Mouse (Mus musculus): ENCODE measurements around the gene Serpina3a. TPM values are rescaled to one million over a fixed set of nuclear protein-coding genes. Genes with fewer than 3 reads are reported as not detected.

The Serpina3a gene
- polyA plus RNA-seq, 1 experiment from 2014 or later, result not detected

DNA sequence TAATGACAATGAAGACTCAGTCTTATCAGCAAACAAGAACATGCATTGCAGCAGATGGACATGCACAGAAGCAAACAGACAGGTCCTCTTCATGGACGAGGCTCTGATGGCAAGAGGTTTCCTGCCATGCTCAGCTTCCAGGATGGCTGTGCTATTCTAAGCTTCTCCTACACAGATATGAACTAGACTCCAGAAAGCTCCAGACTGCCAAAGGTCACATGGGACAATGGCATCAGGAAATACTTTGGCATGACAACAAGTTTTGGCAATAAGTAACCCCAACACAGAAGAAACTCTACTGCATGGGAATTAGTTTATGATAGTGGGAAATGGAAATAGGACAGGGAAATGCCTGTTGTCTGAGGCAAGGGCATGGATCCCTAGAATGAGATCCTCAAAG, 30.8 kb downstream of the Serpina3a start:
- 88% methylated on average over 1 of the region's 1 CpGs for WGBS

DNA sequence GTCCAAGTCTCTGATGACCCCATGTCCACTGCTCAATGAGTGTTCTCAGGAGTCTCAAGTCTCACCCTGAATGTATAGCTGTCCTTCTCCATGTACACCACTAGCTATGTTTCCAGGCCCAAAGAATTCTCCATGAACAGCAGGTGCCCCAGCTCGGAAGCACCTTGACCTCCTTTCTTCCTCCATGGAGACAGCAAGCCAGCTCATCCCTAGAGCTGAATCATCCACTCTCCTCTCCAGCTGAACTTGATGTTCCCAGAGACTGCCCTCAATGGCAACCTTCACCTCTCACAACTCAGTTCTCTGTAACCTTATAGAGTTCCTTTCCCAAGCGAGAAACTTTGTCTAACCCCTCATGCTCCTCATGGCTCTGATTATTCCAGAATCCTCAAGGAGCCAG, 33.0 kb downstream of the Serpina3a start:
- Histone ChIP-seq H3K27me3 (ENCODE audit: control insufficient read depth, insufficient read depth, low read length) (no peaks in the 10 kb centered on the region), H3K4me1 (ENCODE audit: control insufficient read depth, insufficient read depth, low read length) (no peaks in the 10 kb centered on the region), H3K9me3 (replicated peaks; ENCODE audit: control insufficient read depth, low read length) (no peaks in the 10 kb centered on the region), H3K4me3 (ENCODE audit: low read depth, low read length) (no peak overlapping the region), H3K9ac (replicated peaks; ENCODE audit: low read length) (no peak overlapping the region), H3K27ac (replicated peaks; ENCODE audit: low read depth, low read length) (no peak overlapping the region), H3K4me2 (ENCODE audit: low read depth, low read length) (no peak overlapping the region), H3K36me3 (replicated peaks; ENCODE audit: control insufficient read depth, insufficient read depth, low read depth, low read length) (no peaks in the 10 kb centered on the region)
- WGBS, result 92% methylated on average over 2 of the region's 2 CpGs
- ATAC-seq (replicated peaks; ENCODE audit: insufficient number of reproducible peaks, low FRiP score, low TSS enrichment, low read depth), result no peak
- DNase-seq (ENCODE audit: low spot score), result no peak

More for the DNA sequence above, 30.8 kb downstream of the Serpina3a start:
- no peaks in the 10 kb centered on the region for H3K36me3 ChIP-seq (replicated peaks; ENCODE audit: control insufficient read depth, insufficient read depth, low read depth, low read length)
- ATAC-seq (replicated peaks; ENCODE audit: insufficient number of reproducible peaks, low FRiP score, low TSS enrichment, low read depth) (no peak), DNase-seq (ENCODE audit: low spot score) (no peak)
- no peaks in the 10 kb centered on the region for H3K4me1 ChIP-seq (ENCODE audit: control insufficient read depth, insufficient read depth, low read length)
- no peaks in the 10 kb centered on the region for H3K9me3 ChIP-seq (replicated peaks; ENCODE audit: control insufficient read depth, low read length)
- H3K4me3 ChIP-seq (ENCODE audit: low read depth, low read length), result no peak overlapping the region
- H3K27ac ChIP-seq (replicated peaks; ENCODE audit: low read depth, low read length), result no peak overlapping the region
- H3K27me3 ChIP-seq (ENCODE audit: control insufficient read depth, insufficient read depth, low read length), result no peaks in the 10 kb centered on the region
- no peak overlapping the region for H3K9ac ChIP-seq (replicated peaks; ENCODE audit: low read length)
- no peak overlapping the region for H3K4me2 ChIP-seq (ENCODE audit: low read depth, low read length)

DNA sequence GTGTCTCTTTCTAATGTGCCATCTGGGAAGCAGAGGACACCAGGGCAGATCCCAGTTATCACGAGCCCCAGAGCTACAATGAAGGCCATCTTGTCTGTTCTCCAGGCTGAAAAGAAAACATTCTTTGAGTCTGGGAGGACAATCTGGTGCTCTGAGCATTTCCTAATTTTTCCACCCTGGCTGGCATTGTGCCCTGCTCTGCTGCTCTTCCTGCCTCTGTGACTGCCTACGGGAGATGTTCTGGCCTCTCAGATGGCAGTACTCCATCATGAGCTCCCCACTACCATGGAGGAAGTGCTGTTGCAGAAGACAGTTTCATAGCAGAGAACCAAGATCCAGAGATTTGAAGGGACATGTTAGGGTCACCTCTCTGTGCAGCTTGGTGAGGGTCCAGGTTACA, 39.5 kb downstream of the Serpina3a start:
- 84% methylated on average over 2 of the region's 2 CpGs for WGBS
- Histone ChIP-seq H3K9ac (replicated peaks; ENCODE audit: low read length) (no peak overlapping the region), H3K27me3 (ENCODE audit: control insufficient read depth, insufficient read depth, low read length) (no peaks in the 10 kb centered on the region), H3K4me1 (ENCODE audit: control insufficient read depth, insufficient read depth, low read length) (no peaks in the 10 kb centered on the region), H3K36me3 (replicated peaks; ENCODE audit: control insufficient read depth, insufficient read depth, low read depth, low read length) (no peaks in the 10 kb centered on the region), H3K27ac (replicated peaks; ENCODE audit: low read depth, low read length) (no peak overlapping the region), H3K4me3 (ENCODE audit: low read depth, low read length) (no peak overlapping the region), H3K4me2 (ENCODE audit: low read depth, low read length) (no peak overlapping the region), H3K9me3 (replicated peaks; ENCODE audit: control insufficient read depth, low read length) (no peaks in the 10 kb centered on the region)
- DNase-seq (ENCODE audit: low spot score) (no peak), ATAC-seq (replicated peaks; ENCODE audit: insufficient number of reproducible peaks, low FRiP score, low TSS enrichment, low read depth) (no peak)

DNA sequence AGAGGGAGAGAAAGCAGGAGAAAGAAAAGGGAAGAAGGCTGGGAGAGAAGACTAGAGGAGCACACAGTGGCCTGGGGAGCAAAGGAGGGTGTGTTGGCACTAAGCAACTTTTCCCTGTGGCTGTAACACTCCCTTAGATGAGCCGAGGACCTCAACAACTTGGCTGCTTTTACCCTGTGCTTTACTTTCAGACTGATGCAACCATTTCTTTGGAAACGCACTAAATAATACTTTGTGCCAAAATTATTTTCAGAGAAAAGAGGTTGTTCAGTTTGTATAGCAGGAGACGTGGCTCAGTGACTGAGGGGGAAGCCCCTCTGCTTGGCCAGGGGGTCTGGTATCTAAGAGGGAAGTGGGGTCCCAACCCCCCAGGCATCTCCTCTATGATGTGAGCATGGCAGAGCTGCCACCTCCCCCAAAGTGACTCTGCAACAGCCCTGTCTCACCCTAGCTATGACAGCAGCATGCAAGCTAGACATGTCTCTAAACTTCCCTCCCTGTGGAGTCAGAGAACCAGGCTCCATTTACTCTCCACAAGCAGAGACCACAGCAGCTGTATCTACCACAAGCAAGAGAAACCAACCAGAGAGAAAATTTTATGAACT, 40.6 kb downstream of the Serpina3a start:
- H3K27me3 ChIP-seq (ENCODE audit: control insufficient read depth, insufficient read depth, low read length), result no peaks in the 10 kb centered on the region
- H3K4me3 ChIP-seq (ENCODE audit: low read depth, low read length), result no peak overlapping the region
- H3K9ac ChIP-seq (replicated peaks; ENCODE audit: low read length), result no peak overlapping the region
- no peaks in the 10 kb centered on the region for H3K9me3 ChIP-seq (replicated peaks; ENCODE audit: control insufficient read depth, low read length)
- 67% methylated on average over 3 of the region's 3 CpGs for WGBS
- H3K4me2 ChIP-seq (ENCODE audit: low read depth, low read length), result no peak overlapping the region
- H3K36me3 ChIP-seq (replicated peaks; ENCODE audit: control insufficient read depth, insufficient read depth, low read depth, low read length), result no peaks in the 10 kb centered on the region
- H3K27ac ChIP-seq (replicated peaks; ENCODE audit: low read depth, low read length), result no peak overlapping the region
- no peak for ATAC-seq (replicated peaks; ENCODE audit: insufficient number of reproducible peaks, low FRiP score, low TSS enrichment, low read depth)
- DNase-seq (ENCODE audit: low spot score), result no peak
- no peaks in the 10 kb centered on the region for H3K4me1 ChIP-seq (ENCODE audit: control insufficient read depth, insufficient read depth, low read length)

DNA sequence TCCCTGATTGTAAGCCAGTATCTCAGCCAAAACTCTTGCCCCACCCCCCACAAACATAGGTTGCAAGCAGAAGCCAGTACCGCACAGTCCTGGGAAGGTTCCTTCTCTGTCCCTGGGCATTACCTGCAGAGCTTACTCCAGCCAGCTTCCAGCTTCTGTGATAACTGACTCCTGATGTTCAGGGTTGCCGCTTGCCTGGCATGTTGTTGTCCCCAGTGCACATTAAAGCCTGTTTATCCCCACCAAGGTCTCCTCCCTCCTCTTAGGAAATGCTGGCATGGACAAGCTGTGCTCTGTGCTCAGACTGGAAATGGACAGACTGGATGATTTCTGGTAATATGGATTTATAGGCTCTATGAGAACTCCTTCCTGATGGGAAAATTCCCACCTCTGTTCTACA, 41.1 kb downstream of the Serpina3a start, which contains the start of gene Serpina3c:
Gene Serpina3c, minus strand, starts transcription at position 215 of the 400 bp plus-strand sequence.
- WGBS, result 87% methylated on average over 2 of the region's 2 CpGs

More for the DNA sequence above, 41.1 kb downstream of the Serpina3a start, which contains the start of gene Serpina3c:
- Histone ChIP-seq H3K4me2 (ENCODE audit: low read depth, low read length) (no peak within 1 kb of the TSS), H3K36me3 (replicated peaks; ENCODE audit: control insufficient read depth, insufficient read depth, low read depth, low read length) (no peaks in the 10 kb centered on the region), H3K9ac (replicated peaks; ENCODE audit: low read length) (no peak within 1 kb of the TSS), H3K4me1 (ENCODE audit: control insufficient read depth, insufficient read depth, low read length) (no peaks in the 10 kb centered on the region), H3K9me3 (replicated peaks; ENCODE audit: control insufficient read depth, low read length) (no peaks in the 10 kb centered on the region), H3K27ac (replicated peaks; ENCODE audit: low read depth, low read length) (no peak within 1 kb of the TSS), H3K27me3 (ENCODE audit: control insufficient read depth, insufficient read depth, low read length) (no peaks in the 10 kb centered on the region), H3K4me3 (ENCODE audit: low read depth, low read length) (no peak within 1 kb of the TSS)
- ATAC-seq (replicated peaks; ENCODE audit: insufficient number of reproducible peaks, low FRiP score, low TSS enrichment, low read depth) (no peak), DNase-seq (ENCODE audit: low spot score) (no peak)

Other genes with a start within 250 kb of the Serpina3a start
- gene Serpina1a, start 249.2 kb upstream of the Serpina3a start, polyA plus RNA-seq (2014; fragmentation: Nextera tagmentation; extraction: Ambion mirVana), result not detected in 2 replicates
- gene Serpina1c, start 207.8 kb upstream of the Serpina3a start, polyA plus RNA-seq (2014; fragmentation: Nextera tagmentation; extraction: Ambion mirVana), result 0.31 TPM in 1 of 2 replicates, not detected in the other
- not detected in 2 replicates for gene Serpina1e, start 153.7 kb upstream of the Serpina3a start, polyA plus RNA-seq (2014; fragmentation: Nextera tagmentation; extraction: Ambion mirVana)
- not detected in 2 replicates for gene Serpina11, start 122.8 kb upstream of the Serpina3a start, polyA plus RNA-seq (2014; fragmentation: Nextera tagmentation; extraction: Ambion mirVana)
- gene Serpina9, start 99.0 kb upstream of the Serpina3a start, polyA plus RNA-seq (2014; fragmentation: Nextera tagmentation; extraction: Ambion mirVana), result not detected in 2 replicates
- gene Serpina12, start 68.3 kb upstream of the Serpina3a start, polyA plus RNA-seq (2014; fragmentation: Nextera tagmentation; extraction: Ambion mirVana), result not detected in 2 replicates
- gene Serpina5, start 11.6 kb upstream of the Serpina3a start, polyA plus RNA-seq (2014; fragmentation: Nextera tagmentation; extraction: Ambion mirVana), result not detected in 2 replicates
- not detected in 2 replicates for gene Serpina3b, start 15.3 kb downstream of the Serpina3a start, polyA plus RNA-seq (2014; fragmentation: Nextera tagmentation; extraction: Ambion mirVana)
- gene Serpina3c, start 41.1 kb downstream of the Serpina3a start, polyA plus RNA-seq (2014; fragmentation: Nextera tagmentation; extraction: Ambion mirVana), result not detected in 2 replicates
- gene Serpina3f, start 101.8 kb downstream of the Serpina3a start, polyA plus RNA-seq (2014; fragmentation: Nextera tagmentation; extraction: Ambion mirVana), result 0.13 TPM in 1 of 2 replicates, not detected in the other
- gene Serpina3g, start 123.5 kb downstream of the Serpina3a start, polyA plus RNA-seq (2014; fragmentation: Nextera tagmentation; extraction: Ambion mirVana), result 0.35 and 0.43 TPM in 2 replicates
- not detected in 2 replicates for gene Serpina3i, start 150.4 kb downstream of the Serpina3a start, polyA plus RNA-seq (2014; fragmentation: Nextera tagmentation; extraction: Ambion mirVana)
- not detected in 2 replicates for gene Serpina3j, start 201.8 kb downstream of the Serpina3a start, polyA plus RNA-seq (2014; fragmentation: Nextera tagmentation; extraction: Ambion mirVana)
- gene Serpina3k, start 225.8 kb downstream of the Serpina3a start, polyA plus RNA-seq (2014; fragmentation: Nextera tagmentation; extraction: Ambion mirVana), result not detected in 2 replicates
- gene Serpina3m, start 225.8 kb downstream of the Serpina3a start, polyA plus RNA-seq (2014; fragmentation: Nextera tagmentation; extraction: Ambion mirVana), result not detected in 2 replicates

All from embryonic facial prominence, embryonic 11.5 days (tissue).